Mouse (Mus musculus) myocyte (in vitro differentiated cells): ENCODE measurements around the gene Myo9a. TPM values are rescaled to one million over a fixed set of nuclear protein-coding genes. Genes with fewer than 3 reads are reported as not detected.
A peak's percentile ranks its signal among the peaks of the same experiment; 100 is the strongest.

Experiments used
- H3K27me3 ChIP-seq: one replicate; pipeline ENCODE4 v1.6.1; 2011; ENCODE audit not compliant: control insufficient read depth, insufficient read depth, insufficient read length
- H3K36me3 ChIP-seq: one replicate; pipeline ENCODE4 v1.6.1; 2011; ENCODE audit not compliant: control insufficient read depth, insufficient read depth
- H3K4me2 ChIP-seq: one replicate; pipeline ENCODE4 v1.6.1; 2011; ENCODE audit warnings: low read depth, control low read depth
- H3K4me3 ChIP-seq: one replicate; pipeline ENCODE4 v1.5.1; 2011; ENCODE audit warnings: mild to moderate bottlenecking, control low read depth, moderate library complexity
- H3K79me2 ChIP-seq: one replicate; pipeline ENCODE4 v1.6.1; 2011; ENCODE audit not compliant: control insufficient read depth, insufficient read depth
- H3ac ChIP-seq: one replicate; pipeline ENCODE4 v1.6.1; 2011; ENCODE audit not compliant: control insufficient read depth, insufficient read length
- CEBPB ChIP-seq: IDR thresholded peaks from 2 replicates; pipeline ENCODE4 v1.6.1; 2011; ENCODE audit warnings: mild to moderate bottlenecking, moderate library complexity; ENCODE audit not compliant: poor library complexity, insufficient read depth, severe bottlenecking
- E2F4 ChIP-seq: IDR thresholded peaks from one replicate; pipeline ENCODE4 v1.6.1; 2011; ENCODE audit warnings: mild to moderate bottlenecking, control low read depth, moderate library complexity; ENCODE audit not compliant: insufficient read depth
- MAX ChIP-seq: IDR thresholded peaks from one replicate; pipeline ENCODE4 v1.6.1; 2011; ENCODE audit warnings: low read depth, mild to moderate bottlenecking, control low read depth
- MYOD1 ChIP-seq, 3 experiments: IDR thresholded peaks; one replicate each; pipeline ENCODE4 v1.6.1; 2011; ENCODE audit warnings: control low read depth in 2 of 3, low read depth in 2 of 3, mild to moderate bottlenecking in 2 of 3, moderate library complexity in 1 of 3; ENCODE audit not compliant: insufficient read length in 2 of 3, control insufficient read depth in 1 of 3
- MYOG ChIP-seq, 3 experiments: IDR thresholded peaks; one replicate each; pipeline ENCODE4 v1.6.1; 2011; ENCODE audit warnings: control low read depth in 2 of 3, low read depth in 2 of 3, mild to moderate bottlenecking in 2 of 3; ENCODE audit not compliant: insufficient read length in 2 of 3, control insufficient read depth in 1 of 3, insufficient read depth in 1 of 3
- POLR2A ChIP-seq: IDR thresholded peaks from one replicate; pipeline ENCODE4 v1.6.1; 2011; ENCODE audit warnings: low read depth, mild to moderate bottlenecking, control low read depth, moderate library complexity; ENCODE audit not compliant: insufficient read length
- POLR2AphosphoS2 ChIP-seq: IDR thresholded peaks from one replicate; pipeline ENCODE4 v1.6.1; 2011; ENCODE audit warnings: low read depth, control low read depth; ENCODE audit not compliant: insufficient read length
- REST ChIP-seq: IDR thresholded peaks from one replicate; pipeline ENCODE4 v1.6.1; 2011; ENCODE audit warnings: mild to moderate bottlenecking, control low read depth, moderate library complexity; ENCODE audit not compliant: insufficient read depth, insufficient read length
- SRF ChIP-seq: IDR thresholded peaks from one replicate; pipeline ENCODE4 v1.6.1; 2011; ENCODE audit warnings: low read depth; ENCODE audit not compliant: control insufficient read depth, insufficient read length
- TCF12 ChIP-seq: IDR thresholded peaks from one replicate; pipeline ENCODE4 v1.6.1; 2011; ENCODE audit warnings: mild to moderate bottlenecking, control low read depth; ENCODE audit not compliant: poor library complexity, insufficient read depth, severe bottlenecking
- TCF3 ChIP-seq: IDR thresholded peaks from one replicate; pipeline ENCODE4 v1.6.1; 2011; ENCODE audit warnings: low read depth, control low read depth; ENCODE audit not compliant: insufficient read length
- USF1 ChIP-seq: IDR thresholded peaks from one replicate; pipeline ENCODE4 v1.6.1; 2011; ENCODE audit warnings: low read depth, mild to moderate bottlenecking, control low read depth, moderate library complexity
- polyA plus RNA-seq: library from polyadenylated mRNA; unstranded; fragments of >200 nt; fragmentation: generic; extraction: Trizol; gene quantifications from one replicate; pipeline ENCODE4 v1.2.1, GENCODE M21; 2012; ENCODE audit warnings: missing spikeins

Myo9a gene
- polyA plus RNA-seq, 1 experiment: 3.5 TPM

GRCm38 (mm10) chr9:59940913-59941884 lies 190.5 kb downstream of the Myo9a start:
- peaks cover 13% of the 10 kb centered on the region for H3K27me3 ChIP-seq
- TF ChIP-seq USF1 (no peak), CEBPB (no peak), SRF (no peak), POLR2AphosphoS2 (no peak), REST (no peak), POLR2A (no peak), E2F4 (no peak), MAX (no peak), TCF3 (no peak), MYOG (IDR thresholded peaks at IDR 0.05; ENCODE audit: control insufficient read depth in 1 of 3, insufficient read depth in 1 of 3, insufficient read length in 2 of 3, low read depth in 2 of 3) (no peak), MYOD1 (IDR thresholded peaks at IDR 0.05; ENCODE audit: control insufficient read depth in 1 of 3, insufficient read length in 2 of 3, low read depth in 2 of 3) (no peak), TCF12 (no peak)
- no peaks in the 10 kb centered on the region for H3K79me2 ChIP-seq
- no peaks in the 10 kb centered on the region for H3K36me3 ChIP-seq
- no peak overlapping the region for H3K4me2 ChIP-seq
- H3ac ChIP-seq: no peak overlapping the region
- H3K4me3 ChIP-seq: no peak overlapping the region

GRCm38 (mm10) chr9:59941885-59942350 lies 191.2 kb downstream of the Myo9a start:
- Histone ChIP-seq H3K36me3 (no peaks in the 10 kb centered on the region), H3K27me3 (peaks cover 20% of the 10 kb centered on the region), H3K4me3 (no peak overlapping the region), H3ac (no peak overlapping the region), H3K4me2 (no peak overlapping the region), H3K79me2 (no peaks in the 10 kb centered on the region)
- TF ChIP-seq TCF3: no peak
- TF ChIP-seq REST: no peak
- TF ChIP-seq MYOD1 (IDR thresholded peaks at IDR 0.05; ENCODE audit: control insufficient read depth in 1 of 3, insufficient read length in 2 of 3, low read depth in 2 of 3): peak in 1 of 3 experiments; percentile 3
- TF ChIP-seq TCF12: no peak
- TF ChIP-seq USF1: no peak
- no peak for TF ChIP-seq MAX
- no peak for TF ChIP-seq POLR2AphosphoS2

DNA sequence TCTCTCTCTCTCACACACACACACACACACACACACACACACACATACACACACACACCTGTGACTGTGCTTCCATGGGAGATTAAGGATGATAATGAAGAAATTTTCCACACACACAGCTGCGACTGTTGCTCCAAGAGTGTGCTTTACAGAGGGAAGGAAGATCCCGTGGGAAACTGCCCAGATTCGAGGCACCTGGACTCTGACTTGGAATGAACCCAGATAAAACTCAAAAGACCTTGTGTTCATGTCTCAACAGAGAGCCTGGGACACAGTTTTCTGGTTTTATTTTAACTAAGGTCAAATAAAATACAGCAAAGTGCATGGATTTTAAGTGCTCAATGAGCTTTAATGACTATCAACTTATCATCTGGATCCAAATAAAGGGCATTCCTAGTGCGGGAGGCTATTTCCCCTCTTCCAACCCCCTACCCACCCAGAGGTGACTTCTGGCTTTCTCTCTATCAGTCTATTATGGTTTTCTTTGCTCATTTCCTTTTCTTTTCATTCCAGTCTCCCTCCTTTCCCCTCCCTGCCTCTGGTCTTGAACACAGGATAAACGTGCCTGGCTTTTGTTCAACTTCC lies 191.9 kb downstream of the Myo9a start:
- Histone ChIP-seq H3K4me3 (no peak overlapping the region), H3ac (no peak overlapping the region), H3K36me3 (no peaks in the 10 kb centered on the region), H3K79me2 (no peaks in the 10 kb centered on the region), H3K4me2 (no peak overlapping the region), H3K27me3 (peaks cover 27% of the 10 kb centered on the region)
- no peak for TF ChIP-seq REST
- TF ChIP-seq SRF: no peak
- TF ChIP-seq MYOD1 (IDR thresholded peaks at IDR 0.05; ENCODE audit: control insufficient read depth in 1 of 3, insufficient read length in 2 of 3, low read depth in 2 of 3): no peak
- TF ChIP-seq TCF3: no peak
- no peak for TF ChIP-seq POLR2AphosphoS2
- no peak for TF ChIP-seq USF1
- TF ChIP-seq TCF12: no peak
- no peak for TF ChIP-seq CEBPB
- no peak for TF ChIP-seq POLR2A
- no peak for TF ChIP-seq MAX
- TF ChIP-seq E2F4: no peak
- TF ChIP-seq MYOG (IDR thresholded peaks at IDR 0.05; ENCODE audit: control insufficient read depth in 1 of 3, insufficient read depth in 1 of 3, insufficient read length in 2 of 3, low read depth in 2 of 3): no peak

- H3K79me2 ChIP-seq: no peaks in the 10 kb centered on the region
- TF ChIP-seq POLR2AphosphoS2 (no peak), MYOD1 (IDR thresholded peaks at IDR 0.05; ENCODE audit: control insufficient read depth in 1 of 3, insufficient read length in 2 of 3, low read depth in 2 of 3) (no peak), TCF3 (no peak), USF1 (no peak), MAX (no peak), SRF (no peak), REST (no peak), TCF12 (no peak)
- no peak overlapping the region for H3K4me3 ChIP-seq
- peaks cover 39% of the 10 kb centered on the region for H3K27me3 ChIP-seq
- H3ac ChIP-seq: no peak overlapping the region
- H3K4me2 ChIP-seq: no peak overlapping the region
- no peaks in the 10 kb centered on the region for H3K36me3 ChIP-seq
Measured at GRCm38 (mm10) chr9:59943826-59944225, 193.1 kb downstream of the Myo9a start.
